Mouse (Mus musculus): Measurements from ENCODE around the gene Klra3. TPM values are rescaled to one million over a fixed set of nuclear protein-coding genes. Genes with fewer than 3 reads are reported as not detected.

Klra3 gene
- not detected for polyA plus RNA-seq (2014; fragmentation: Illumina TruSeq; extraction: RNeasy Lipid Tissue Mini Kit (QIAGEN cat#74804); ENCODE audit: low read depth, low replicate concordance)

GRCm38 (mm10) chr6:130337411-130337810 is at the start of gene Klra3:
Klra3 (minus strand) TSS chr6:130337574.

GRCm38 (mm10) chr6:130386750-130387149 is 49.4 kb upstream of the Klra3 start, which contains the start of gene Klra1:
Klra1 (minus strand) TSS chr6:130386874.

GRCm38 (mm10) chr6:130281828-130282227 is 55.5 kb downstream of the Klra3 start, which contains the start of gene Klra10:
Klra10 (minus strand) TSS chr6:130281928.

Other genes starting within 250 kb of the Klra3 start
- 0.97 TPM for gene Klra8, start 207.7 kb downstream of the Klra3 start, polyA plus RNA-seq (2014; fragmentation: Illumina TruSeq; extraction: RNeasy Lipid Tissue Mini Kit (QIAGEN cat#74804); ENCODE audit: low read depth, low replicate concordance)
- gene Klra9, start 144.5 kb downstream of the Klra3 start, polyA plus RNA-seq (2014; fragmentation: Illumina TruSeq; extraction: RNeasy Lipid Tissue Mini Kit (QIAGEN cat#74804); ENCODE audit: low read depth, low replicate concordance): 1.8 TPM
- gene Klra7, start 104.3 kb downstream of the Klra3 start, polyA plus RNA-seq (2014; fragmentation: Illumina TruSeq; extraction: RNeasy Lipid Tissue Mini Kit (QIAGEN cat#74804); ENCODE audit: low read depth, low replicate concordance): not detected
- gene Klra10, start 55.6 kb downstream of the Klra3 start, polyA plus RNA-seq (2014; fragmentation: Illumina TruSeq; extraction: RNeasy Lipid Tissue Mini Kit (QIAGEN cat#74804); ENCODE audit: low read depth, low replicate concordance): not detected
- gene Klra1, start 49.3 kb upstream of the Klra3 start, polyA plus RNA-seq (2014; fragmentation: Illumina TruSeq; extraction: RNeasy Lipid Tissue Mini Kit (QIAGEN cat#74804); ENCODE audit: low read depth, low replicate concordance): not detected

All from testis, adult 10 weeks (tissue).